Mouse (Mus musculus): ENCODE results near the gene Mthfsl. TPM values are rescaled to one million over a fixed set of nuclear protein-coding genes. Genes with fewer than 3 reads are reported as not detected.
A peak's percentile ranks its signal among the peaks of the same experiment; 100 is the strongest.
"Not testable (repeated sequence)": the region's sequence is repeated elsewhere in the genome, so short reads cannot be mapped to it uniquely, and the experiment has no call there.

The Mthfsl gene
- 51.0 and 57.9 TPM in 2 replicates for polyA plus RNA-seq (2015; fragmentation: Nextera tagmentation; extraction: Ambion mirVana)

DNA sequence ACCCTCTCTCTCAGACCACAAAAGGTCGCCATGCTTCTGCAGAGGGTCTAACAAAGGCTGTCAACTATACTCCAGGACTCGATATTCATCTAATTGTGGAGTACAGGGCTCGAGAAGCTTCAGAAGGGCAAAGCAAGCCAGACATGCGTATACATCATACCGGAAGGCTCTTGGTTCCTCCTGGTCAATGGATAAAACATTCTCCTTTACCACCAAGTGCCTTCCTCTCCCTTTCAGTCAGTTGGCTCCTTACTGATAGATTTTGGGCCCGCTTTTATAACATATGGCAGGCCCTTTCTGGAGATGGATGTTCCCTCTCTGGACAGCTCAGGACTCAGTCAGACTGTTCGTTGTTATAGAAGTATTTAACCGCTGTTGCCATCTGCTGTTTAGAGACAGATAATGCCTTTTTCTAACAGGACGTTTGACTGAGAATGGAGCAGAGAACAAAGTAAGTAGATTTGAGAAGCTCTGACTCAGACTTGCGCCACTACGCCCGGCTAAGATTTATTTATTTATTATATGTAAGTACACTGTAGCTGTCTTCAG, at the start of gene Mthfsl:
Gene Mthfsl (minus strand): TSS at position 308 of the 549 bp plus-strand sequence.
- DNase-seq (ENCODE audit: low spot score): peak; percentile 3

GRCm38 (mm10) chr9:88769470-88769869, 49.4 kb upstream of the Mthfsl start:
- not testable (repeated sequence) for DNase-seq (ENCODE audit: low spot score)

DNA sequence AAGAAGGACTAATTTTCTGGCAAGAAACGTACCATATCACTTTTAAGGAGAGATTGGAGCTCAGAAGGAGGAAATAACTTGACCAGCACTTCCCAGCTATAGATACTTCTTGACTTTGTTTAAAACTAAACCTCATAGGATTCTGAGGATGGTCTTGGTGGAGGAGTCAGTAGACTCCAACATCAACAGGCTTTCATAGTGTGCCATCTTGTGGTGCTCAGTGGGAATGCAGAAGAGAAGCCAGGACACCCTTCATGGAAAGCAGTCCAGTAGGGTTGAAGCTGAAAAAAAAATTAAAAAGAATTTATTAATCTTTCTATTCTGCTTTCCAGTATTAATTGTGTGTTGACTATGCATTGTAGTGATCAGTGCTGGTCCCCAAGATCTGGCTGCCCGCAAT, 26.6 kb upstream of the Mthfsl start:
- not testable (repeated sequence) for DNase-seq (ENCODE audit: low spot score)

DNA sequence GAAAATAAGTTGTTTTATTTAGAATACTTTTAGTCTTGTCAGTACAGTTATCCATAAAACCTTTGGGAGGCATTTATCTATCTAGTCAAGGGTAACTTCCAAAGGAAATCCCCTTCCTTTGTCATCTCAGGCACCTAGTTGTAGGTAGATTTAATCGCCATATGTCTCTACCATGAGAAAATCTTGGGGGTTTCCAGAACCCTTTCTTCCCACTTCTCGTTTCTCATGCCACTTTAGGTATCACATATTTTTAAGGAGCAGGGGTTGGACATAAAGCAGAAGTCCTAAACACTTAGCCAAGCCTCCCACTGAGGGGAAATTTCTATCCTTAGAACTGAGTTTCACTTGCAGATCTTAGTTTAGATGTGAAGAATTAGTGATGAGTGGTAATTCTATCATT, 25.9 kb upstream of the Mthfsl start:
- not testable (repeated sequence) for DNase-seq (ENCODE audit: low spot score)

DNA sequence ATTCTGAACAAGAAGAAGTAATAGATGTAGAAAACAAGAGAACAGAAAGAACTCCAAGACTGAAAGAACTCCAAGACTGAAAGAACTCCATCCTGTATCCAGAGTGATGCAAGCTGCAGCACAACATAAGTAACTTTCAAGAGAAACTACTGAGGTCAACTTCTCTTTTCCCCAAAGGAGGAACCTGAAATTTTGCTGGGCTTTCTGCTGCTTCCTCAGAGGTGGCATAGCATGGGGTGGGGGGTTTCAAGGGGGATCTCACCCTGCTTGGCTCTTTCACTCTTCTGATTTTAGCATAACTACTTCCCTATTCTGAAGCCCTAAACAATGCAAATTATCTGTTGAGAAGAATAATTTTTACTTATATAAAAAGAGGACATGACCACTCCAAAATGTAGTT, 15.2 kb upstream of the Mthfsl start:
- not testable (repeated sequence) for DNase-seq (ENCODE audit: low spot score)

DNA sequence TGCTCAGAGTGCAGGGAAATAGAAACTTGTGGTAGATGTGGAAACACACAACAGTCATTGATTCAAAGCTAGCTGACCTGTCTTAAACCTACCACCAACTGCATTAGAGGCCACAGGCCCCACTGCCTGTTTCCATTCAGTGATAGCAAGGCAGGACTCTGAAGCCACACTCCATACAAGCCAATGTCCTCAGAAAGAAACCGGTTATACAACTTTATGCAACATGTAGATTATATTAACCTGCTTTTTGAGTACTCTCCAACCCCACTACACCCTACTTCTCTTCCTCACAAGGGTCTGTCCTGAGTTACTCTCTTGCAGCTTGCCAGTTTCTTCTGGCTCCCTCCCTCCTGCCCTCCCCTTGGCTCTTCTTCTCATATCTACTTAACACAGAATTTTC, 13.1 kb upstream of the Mthfsl start:
- not testable (repeated sequence) for DNase-seq (ENCODE audit: low spot score)

GRCm38 (mm10) chr9:88732334-88732733, 12.2 kb upstream of the Mthfsl start:
- DNase-seq (ENCODE audit: low spot score): not testable (repeated sequence)

GRCm38 (mm10) chr9:88731728-88732127, 11.6 kb upstream of the Mthfsl start, which contains the start of gene Bcl2a1d:
Gene Bcl2a1d (minus strand): TSS chr9:88731914.
- DNase-seq (ENCODE audit: low spot score): peak; percentile 48

DNA sequence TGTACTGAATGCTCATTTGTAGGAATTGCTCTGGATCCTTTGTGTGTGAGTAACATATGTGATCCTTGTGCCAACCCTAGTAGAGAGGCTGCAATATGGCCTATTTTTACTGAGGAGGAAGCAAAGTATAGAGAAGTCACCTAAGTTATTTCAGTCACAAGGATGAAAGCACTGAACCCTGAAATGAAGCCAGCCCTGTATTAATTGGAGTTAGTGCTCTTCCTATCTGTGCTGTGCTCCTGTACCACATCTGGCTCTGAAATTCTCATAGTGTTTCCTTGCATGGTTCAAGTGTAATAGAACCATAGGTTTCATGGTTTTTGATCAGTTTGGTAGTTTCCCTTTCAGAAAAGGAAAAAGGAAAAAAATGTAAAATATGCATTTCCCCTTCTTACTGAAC, 8.2 kb upstream of the Mthfsl start:
- not testable (repeated sequence) for DNase-seq (ENCODE audit: low spot score)

DNA sequence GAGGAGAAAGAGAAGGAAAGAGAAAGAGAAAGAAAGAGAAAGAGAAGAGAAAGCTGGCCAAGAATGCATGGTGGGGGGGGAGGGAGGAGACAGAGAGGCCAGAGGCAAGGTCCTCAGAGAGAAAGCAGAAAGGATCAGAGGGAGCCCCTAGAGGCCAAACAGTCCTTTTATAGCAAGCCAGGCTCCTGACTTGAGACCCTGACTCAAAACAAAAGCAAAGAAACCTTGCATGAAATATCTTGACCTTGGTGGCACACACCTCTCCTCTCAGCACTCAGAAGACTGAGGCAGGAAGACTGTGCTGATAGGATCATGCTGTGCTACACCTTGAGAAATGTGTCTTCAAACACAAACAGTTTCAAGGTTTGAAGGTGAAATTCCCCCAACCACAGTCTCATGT, 1.5 kb upstream of the Mthfsl start:
- not testable (repeated sequence) for DNase-seq (ENCODE audit: low spot score)

DNA sequence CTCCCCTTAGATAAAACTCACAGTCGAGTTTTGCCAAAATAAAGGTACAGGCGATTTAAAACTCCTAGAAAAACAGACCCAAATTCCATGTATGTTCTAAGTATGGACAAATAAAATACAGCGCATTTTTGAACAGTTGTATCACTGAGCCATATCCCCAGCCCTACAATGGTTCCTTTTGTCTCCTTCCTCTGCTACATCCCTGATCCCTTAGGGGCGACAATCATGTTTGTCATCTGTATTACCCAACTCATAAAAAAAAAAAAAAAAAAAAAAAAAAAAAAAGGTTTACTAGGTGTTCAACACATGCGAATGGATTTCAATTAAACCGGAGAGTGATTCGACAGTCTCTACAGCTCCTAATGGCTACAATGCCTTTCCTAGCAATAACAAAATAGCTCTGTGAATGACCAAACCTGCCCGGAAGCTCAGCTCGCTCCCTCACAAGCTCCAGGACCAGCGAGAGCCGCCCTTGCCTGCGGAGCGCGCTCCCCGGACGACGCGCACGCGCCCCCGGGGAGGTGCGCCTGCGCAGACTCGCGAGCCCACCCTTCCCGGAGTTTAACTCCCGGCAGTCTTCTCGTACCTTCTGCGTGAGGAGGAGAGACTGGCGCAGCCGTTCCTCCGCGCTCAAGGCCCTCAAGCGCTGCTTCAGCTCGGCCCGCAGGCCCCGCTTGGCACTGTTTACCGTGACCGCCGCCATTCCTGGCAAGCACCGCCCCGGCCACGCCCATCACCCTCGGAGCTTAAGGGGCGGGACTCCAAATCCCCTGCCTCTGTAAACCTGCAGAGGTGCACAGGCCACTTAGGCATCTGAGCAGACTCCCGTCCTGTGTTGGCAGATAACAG, 799 bp downstream of the Mthfsl start:
- not testable (repeated sequence) for DNase-seq (ENCODE audit: low spot score)

DNA sequence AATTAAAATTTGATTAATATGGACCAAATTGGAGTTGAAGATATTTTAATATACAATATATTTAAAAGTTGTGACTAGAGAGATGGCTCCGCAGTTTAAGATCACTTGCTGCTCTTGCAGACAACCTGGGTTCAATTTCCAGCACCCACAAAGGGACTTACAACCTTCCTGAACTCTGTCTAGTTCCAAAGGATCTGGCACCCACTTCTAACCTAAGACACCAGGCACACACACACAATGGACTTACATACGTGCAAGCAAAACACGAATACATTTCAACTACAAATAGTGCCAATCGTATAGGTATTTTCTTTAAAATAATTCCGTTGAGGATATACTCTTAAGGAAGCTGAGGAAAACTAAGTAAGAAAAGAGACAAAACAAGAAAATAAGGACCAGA, 1.5 kb downstream of the Mthfsl start:
- not testable (repeated sequence) for DNase-seq (ENCODE audit: low spot score)

- DNase-seq (ENCODE audit: low spot score): peak; percentile 18
Observed at GRCm38 (mm10) chr9:88718140-88718539, 2.0 kb downstream of the Mthfsl start.

GRCm38 (mm10) chr9:88714515-88714914, 5.6 kb downstream of the Mthfsl start:
- DNase-seq (ENCODE audit: low spot score): not testable (repeated sequence)

DNA sequence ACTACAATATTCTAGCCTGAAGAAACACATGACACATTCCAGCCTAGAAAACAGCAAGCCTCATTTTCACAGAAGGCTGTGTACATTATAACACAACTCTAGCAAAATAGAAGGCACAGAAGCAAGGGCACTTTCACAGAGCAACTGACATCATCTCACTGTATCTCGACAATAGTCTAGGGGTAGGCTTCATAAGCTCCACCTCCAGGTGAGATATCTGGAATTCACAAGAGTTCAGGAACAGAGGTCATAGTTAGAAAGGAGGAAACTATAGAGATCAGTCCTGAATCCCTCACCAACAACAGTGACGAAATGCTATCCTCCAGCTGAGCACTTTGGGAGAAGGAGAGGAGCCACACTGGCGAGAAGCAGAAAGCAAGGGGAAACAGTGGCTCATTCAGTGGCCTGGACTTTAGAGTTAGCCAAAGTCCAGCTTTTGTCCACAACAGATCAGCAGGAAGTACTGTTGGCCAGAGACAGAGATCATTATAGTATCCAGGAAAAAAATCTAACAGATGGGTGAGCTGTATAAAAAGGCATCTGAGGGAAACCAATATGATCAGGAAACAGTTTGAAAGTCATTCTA, 7.8 kb downstream of the Mthfsl start:
- not testable (repeated sequence) for DNase-seq (ENCODE audit: low spot score)

- DNase-seq (ENCODE audit: low spot score): not testable (repeated sequence)
Observed at GRCm38 (mm10) chr9:88710910-88711438, 9.1 kb downstream of the Mthfsl start.

DNA sequence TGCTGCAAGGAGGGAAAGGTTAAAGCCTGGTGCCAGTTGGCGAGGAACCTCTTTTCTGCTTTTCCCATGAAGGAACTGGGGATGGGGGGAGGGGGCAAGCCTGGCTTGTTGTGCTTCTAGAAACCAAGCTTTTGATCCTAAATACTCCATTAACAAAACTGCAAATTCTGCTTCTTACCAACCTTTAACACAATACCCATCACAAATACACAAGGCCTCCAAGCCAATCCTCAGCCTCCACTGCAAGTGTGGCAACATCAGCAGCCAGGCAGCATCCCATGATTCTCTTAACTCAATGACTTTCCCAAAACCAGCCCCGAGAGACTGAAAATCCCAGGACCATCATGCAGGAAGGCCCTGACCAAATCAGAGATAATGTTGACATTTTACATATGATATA, 9.7 kb downstream of the Mthfsl start:
- DNase-seq (ENCODE audit: low spot score): not testable (repeated sequence)

DNA sequence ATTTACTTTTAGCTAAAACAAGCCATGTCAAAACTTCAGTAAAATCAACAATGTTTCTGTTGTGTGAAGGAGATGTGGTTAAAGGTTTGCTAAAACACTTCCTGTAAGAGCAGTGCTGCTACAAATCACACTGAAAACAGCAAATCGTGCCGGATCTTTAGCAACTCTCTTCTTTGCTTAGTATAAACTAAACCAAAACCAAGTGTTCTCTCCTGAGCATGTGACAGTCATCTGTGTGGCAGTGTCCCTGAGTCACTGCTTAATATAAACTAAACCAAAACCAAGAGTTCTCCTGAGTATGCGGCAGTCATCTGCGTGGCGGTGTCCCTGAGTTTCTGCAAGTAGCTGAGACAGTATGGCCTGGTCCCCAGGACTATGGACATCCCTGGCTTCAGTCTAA, 10.3 kb downstream of the Mthfsl start:
- not testable (repeated sequence) for DNase-seq (ENCODE audit: low spot score)

- DNase-seq (ENCODE audit: low spot score): no peak
Observed at GRCm38 (mm10) chr9:88709304-88709703, 10.8 kb downstream of the Mthfsl start.

- no peak for DNase-seq (ENCODE audit: low spot score)
Observed at GRCm38 (mm10) chr9:88706700-88707099, 13.4 kb downstream of the Mthfsl start.

DNA sequence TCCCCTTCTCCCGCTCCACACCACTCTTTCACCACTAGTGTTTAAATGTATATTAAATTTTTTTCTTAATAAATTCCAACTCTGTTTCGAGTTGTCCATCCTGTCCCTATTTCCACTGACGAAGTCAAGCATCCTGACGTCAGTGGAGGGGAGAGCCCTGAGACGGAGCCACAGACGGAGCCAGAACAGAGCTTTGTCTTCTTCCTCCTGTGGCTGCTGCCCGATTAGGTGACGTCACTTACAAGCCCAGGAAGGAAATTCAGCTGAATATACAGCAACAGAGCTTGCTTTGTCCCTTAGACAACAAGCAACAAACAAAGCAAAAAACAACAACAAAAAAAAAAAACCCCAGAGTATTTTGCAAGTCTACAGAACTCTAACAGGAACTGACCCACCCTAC, 14.9 kb downstream of the Mthfsl start:
- DNase-seq (ENCODE audit: low spot score): not testable (repeated sequence)

- DNase-seq (ENCODE audit: low spot score): not testable (repeated sequence)
Observed at GRCm38 (mm10) chr9:88698746-88699145, 21.4 kb downstream of the Mthfsl start.
